Mouse (Mus musculus) right cerebral cortex, postnatal 4 days (tissue): ENCODE data around the gene Lta.
"Not testable (repeated sequence)": the region's sequence is repeated elsewhere in the genome, so short reads cannot be mapped to it uniquely, and the experiment has no call there.

Experiments
- DNase-seq: peaks from one replicate; pipeline ENCODE4 v3.0.0-alpha.2; 2022

Lta gene

GRCm38 (mm10) chr17:35239700-35240099 is 34.5 kb upstream of the Lta start:
- no peak for DNase-seq

GRCm38 (mm10) chr17:35237504-35237903 is 32.4 kb upstream of the Lta start:
- DNase-seq, result no peak

- DNase-seq, result peak; percentile 45
Measured at GRCm38 (mm10) chr17:35236996-35237395, 31.8 kb upstream of the Lta start.

- peak; percentile 100 for DNase-seq
Measured at GRCm38 (mm10) chr17:35236390-35236746, 31.2 kb upstream of the Lta start.

- DNase-seq, result peak; percentile 84
Measured at GRCm38 (mm10) chr17:35235614-35236389, 30.7 kb upstream of the Lta start, which contains the start of gene Nfkbil1. Gene Nfkbil1 (minus strand): TSS chr17:35235792.

- DNase-seq, result no peak
Measured at GRCm38 (mm10) chr17:35234903-35235302, 29.8 kb upstream of the Lta start.

GRCm38 (mm10) chr17:35234090-35234489 is 28.9 kb upstream of the Lta start:
- DNase-seq, result not testable (repeated sequence)

- DNase-seq, result no peak
Measured at GRCm38 (mm10) chr17:35233114-35233980, 28.2 kb upstream of the Lta start, which contains the start of gene Atp6v1g2. Gene Atp6v1g2 (plus strand): TSS chr17:35233660.

- DNase-seq, result no peak
Measured at GRCm38 (mm10) chr17:35232659-35233058, 27.5 kb upstream of the Lta start.

GRCm38 (mm10) chr17:35232043-35232442 is 26.9 kb upstream of the Lta start:
- peak; percentile 94 for DNase-seq

GRCm38 (mm10) chr17:35231022-35231421 is 25.9 kb upstream of the Lta start:
- no peak for DNase-seq

- no peak for DNase-seq
Measured at GRCm38 (mm10) chr17:35226561-35227046, 21.5 kb upstream of the Lta start.

- no peak for DNase-seq
Measured at GRCm38 (mm10) chr17:35225456-35225855, 20.3 kb upstream of the Lta start.

GRCm38 (mm10) chr17:35224641-35225040 is 19.5 kb upstream of the Lta start:
- DNase-seq, result no peak

- no peak for DNase-seq
Measured at GRCm38 (mm10) chr17:35222299-35222698, 17.1 kb upstream of the Lta start.

GRCm38 (mm10) chr17:35220156-35220952 is 15.2 kb upstream of the Lta start, which contains the start of gene Gm16181:
Gene Gm16181 (plus strand): TSS chr17:35220834.
- DNase-seq, result no peak

GRCm38 (mm10) chr17:35219601-35220041 is 14.5 kb upstream of the Lta start:
- no peak for DNase-seq

GRCm38 (mm10) chr17:35218516-35219193 is 13.5 kb upstream of the Lta start:
- DNase-seq, result no peak

GRCm38 (mm10) chr17:35213071-35213470 is 7.9 kb upstream of the Lta start:
- DNase-seq, result no peak

GRCm38 (mm10) chr17:35210593-35210992 is 5.4 kb upstream of the Lta start:
- DNase-seq, result no peak

GRCm38 (mm10) chr17:35209785-35210535 is 4.8 kb upstream of the Lta start:
- DNase-seq, result no peak
